Comparison of ENCODE assay signal across 10 mouse cellular contexts in genomic region chr15:31606821-31607220, GRCm38 (mm10). TPM values are rescaled to one million over a fixed set of nuclear protein-coding genes. Genes with fewer than 3 reads are reported as not detected.
A peak's percentile ranks its signal among the peaks of the same experiment; 100 is the strongest.
DNase-seq lines count a peak whose midpoint lies in the region; ATAC-seq lines count a peak whose summit lies in the region.
"Had no signal": no experiment of that assay in that cellular context is flagged by ENCODE, and none has a peak within 500 bp of the region (broad histone marks: within the 10 kb centered on the region; RNA-seq: fewer than 3 reads in every experiment).

No protein-coding gene starts in this region.

- 70% methylated on average over 6 of the region's 6 CpGs for WGBS in liver, embryonic 12.5 days (ENCODE audit: insufficient replicate concordance)
- WGBS in large intestine, adult 2 months = 33% methylated on average over 6 of the region's 6 CpGs

- no peak overlapping the region for H3K4me2 ChIP-seq in liver, embryonic 12.5 days

- ATAC-seq in liver, embryonic 12.5 days = no peak
- ATAC-seq: forebrain, embryonic 14.5 days had no signal

- H3K4me3 ChIP-seq in liver, embryonic 12.5 days = no peak overlapping the region
- H3K4me3 ChIP-seq: layer of hippocampus, adult 2 months had no signal

- H3K27ac ChIP-seq in liver, embryonic 12.5 days = no peak overlapping the region
- H3K27ac ChIP-seq: layer of hippocampus, adult 2 months had no signal

- H3K36me3 ChIP-seq in liver, embryonic 12.5 days = peaks cover 31% of the 10 kb centered on the region

- no peak overlapping the region for H3K9ac ChIP-seq in liver, embryonic 12.5 days

- H3K9me3 ChIP-seq in liver, embryonic 12.5 days (replicated peaks) = no peaks in the 10 kb centered on the region

- peaks cover 12% of the 10 kb centered on the region for H3K4me1 ChIP-seq in liver, embryonic 12.5 days

- peak; percentile 46 for DNase-seq in gastrocnemius, adult 18-20 months (ENCODE audit: low spot score)
- DNase-seq in gastrocnemius, postnatal 25 days = no peak
- peak; percentile 21 for DNase-seq in liver
- peak; percentile 45 for DNase-seq in large intestine, adult 2 months (ENCODE audit: low read depth, low spot score)
- peak; percentile 71 for DNase-seq in lung, postnatal 36 days
- DNase-seq in frontal cortex, postnatal 10 days (ENCODE audit: low spot score in 2 of 2) = no peak
- DNase-seq in thymus, postnatal 36 days = no peak

- H3K27me3 ChIP-seq in liver, embryonic 12.5 days (replicated peaks) = no peaks in the 10 kb centered on the region

RNA-seq across cellular contexts. Expression of gene Fam173b, which starts 5.2 kb away (rescaled TPM):
- total RNA-seq in gastrocnemius, adult 18-20 months (2021) = 10 to 100 TPM; 11.5 to 11.6 TPM
- 10 to 100 TPM; 10.8 to 14.4 TPM for total RNA-seq in gastrocnemius, postnatal 25 days (2021)
- 10.0 and 10.6 TPM in 2 replicates for polyA plus RNA-seq in liver, embryonic 12.5 days (2016; fragmentation: Nextera tagmentation; extraction: Ambion mirVana)
- 5.1 and 8.7 TPM in 2 replicates for polyA plus RNA-seq in large intestine, adult 2 months (2012; rRNA removed)

RNA-seq across cellular contexts. Expression of gene Cct5, which starts 5.2 kb away (rescaled TPM):
- total RNA-seq in gastrocnemius, adult 18-20 months (2021) = 100 to 1,000 TPM; 112 to 113 TPM
- total RNA-seq in gastrocnemius, postnatal 25 days (2021) = 100 to 1,000 TPM; 126 to 130 TPM
- 472 and 504 TPM in 2 replicates for polyA plus RNA-seq in liver, embryonic 12.5 days (2016; fragmentation: Nextera tagmentation; extraction: Ambion mirVana)
- polyA plus RNA-seq in large intestine, adult 2 months (2012; rRNA removed) = 91.9 and 111 TPM in 2 replicates

RNA-seq across cellular contexts. Expression of gene Cmbl, which starts 41.6 kb away (rescaled TPM):
- 10 to 100 TPM; 42.9 to 67.0 TPM for total RNA-seq in gastrocnemius, adult 18-20 months (2021)
- total RNA-seq in gastrocnemius, postnatal 25 days (2021) = 10 to 100 TPM; 37.7 to 38.5 TPM
- 2.5 and 3.6 TPM in 2 replicates for polyA plus RNA-seq in liver, embryonic 12.5 days (2016; fragmentation: Nextera tagmentation; extraction: Ambion mirVana)
- 97.1 and 191 TPM in 2 replicates for polyA plus RNA-seq in large intestine, adult 2 months (2012; rRNA removed)

Comparison
In these comparisons a context has a peak if more than half of its experiments do, and no peak if none do; other contexts are left out.
1. DNase-seq: peak in gastrocnemius, adult 18-20 months (single experiment), liver (single experiment), large intestine, adult 2 months (single experiment) and lung, postnatal 36 days (single experiment); none in gastrocnemius, postnatal 25 days (single experiment), frontal cortex, postnatal 10 days (0 of 2) and thymus, postnatal 36 days (0 of 2).